Mouse (Mus musculus) midbrain, embryonic 14.5 days (tissue): ENCODE measurements around the gene Gngt1. TPM values are rescaled to one million over a fixed set of nuclear protein-coding genes. Genes with fewer than 3 reads are reported as not detected.

Experiments
- ATAC-seq: fragments of 200-750 bp; cut with Nextera tagmentation; 2 replicates; pipeline ENCODE4 v1.8.0; 2017; ENCODE audit warnings: moderate number of reproducible peaks, moderate library complexity; ENCODE audit not compliant: low FRiP score, low TSS enrichment
- DNase-seq: peaks from one replicate; pipeline ENCODE4 v3.0.0-alpha.2; 2015
- H3K27ac ChIP-seq: fragments of 300-500 bp; sonication (generic); replicated peaks from 2 replicates; pipeline ENCODE4 v1.5.1; 2014; ENCODE audit warnings: mild to moderate bottlenecking, low read depth, low read length, moderate library complexity
- H3K27me3 ChIP-seq: fragments of 300-500 bp; sonication (generic); 2 replicates; pipeline ENCODE4 v1.6.1; 2014; ENCODE audit warnings: low read length, control low read depth, mixed read lengths; ENCODE audit not compliant: control insufficient read depth, insufficient read depth
- H3K36me3 ChIP-seq: fragments of 300-500 bp; sonication (generic); 2 replicates; pipeline ENCODE4 v1.6.1; 2014; ENCODE audit warnings: low read length, control low read depth; ENCODE audit not compliant: control insufficient read depth, insufficient read depth
- H3K4me1 ChIP-seq: fragments of 300-500 bp; sonication (generic); 2 replicates; pipeline ENCODE4 v1.6.1; 2014; ENCODE audit warnings: mild to moderate bottlenecking, antibody characterized with exemption, low read length, control low read depth; ENCODE audit not compliant: control insufficient read depth, insufficient read depth
- H3K4me2 ChIP-seq: fragments of 300-500 bp; sonication (generic); 2 replicates; pipeline ENCODE4 v1.6.1; 2014; ENCODE audit warnings: mild to moderate bottlenecking, low read length, moderate library complexity
- H3K4me3 ChIP-seq: fragments of 300-500 bp; sonication (generic); replicated peaks from 2 replicates; pipeline ENCODE4 v1.5.1; 2014; ENCODE audit warnings: low read depth, low read length
- H3K9ac ChIP-seq: fragments of 300-500 bp; sonication (generic); replicated peaks from 2 replicates; pipeline ENCODE4 v1.6.1; 2014; ENCODE audit warnings: mild to moderate bottlenecking, low read length, moderate library complexity
- H3K9me3 ChIP-seq: fragments of 300-500 bp; sonication (generic); 2 replicates; pipeline ENCODE4 v1.6.1; 2016; ENCODE audit warnings: low read length, control low read depth, mixed read lengths; ENCODE audit not compliant: control insufficient read depth
- WGBS: fragments of 180-500 bp; shearing (Covaris S2); extraction: QIAGEN DNeasy Blood & Tissue Kit; methylation state at CpG from one replicate; pipeline ENCODE4 v1.1.7; 2014; 5-methylcytosine and 5-hydroxymethylcytosine counted together
- polyA plus RNA-seq: library from polyadenylated mRNA; unstranded; fragments of >200 nt; fragmentation: Nextera tagmentation; extraction: Ambion mirVana; gene quantifications from 2 replicates; pipeline ENCODE4 v1.2.1, GENCODE M21; 2014

Gngt1 gene
- polyA plus RNA-seq, 1 experiment from 2014 or later, result not detected

GRCm38 (mm10) chr6:4041821-4042220 is 48.2 kb downstream of the Gngt1 start:
- WGBS, result 87% methylated on average over 1 of the region's 1 CpGs
- ATAC-seq, result no peak

More at GRCm38 (mm10) chr6:4041821-4042220, 48.2 kb downstream of the Gngt1 start:
- Histone ChIP-seq H3K27ac (no peak overlapping the region), H3K4me2 (no peak overlapping the region), H3K4me1 (no peaks in the 10 kb centered on the region), H3K27me3 (no peaks in the 10 kb centered on the region), H3K9me3 (no peaks in the 10 kb centered on the region), H3K9ac (no peak overlapping the region), H3K36me3 (no peaks in the 10 kb centered on the region), H3K4me3 (no peak overlapping the region)
- DNase-seq, result no peak

Other genes starting within 250 kb of the Gngt1 start
- gene Calcr, start 229.1 kb upstream of the Gngt1 start, polyA plus RNA-seq, result 6.7 and 7.4 TPM in 2 replicates
- gene Tfpi2, start 4.9 kb upstream of the Gngt1 start, polyA plus RNA-seq, result 0.28 and 0.41 TPM in 2 replicates
- 15.4 and 24.5 TPM in 2 replicates for gene Gng11, start 10.1 kb downstream of the Gngt1 start, polyA plus RNA-seq
- 28.0 and 33.7 TPM in 2 replicates for gene Bet1, start 93.2 kb downstream of the Gngt1 start, polyA plus RNA-seq